Mouse (Mus musculus) central nervous system, embryonic 14 days (tissue): ENCODE results near the gene Tulp2. TPM values are rescaled to one million over a fixed set of nuclear protein-coding genes. Genes with fewer than 3 reads are reported as not detected.

Source experiments
- polyA plus RNA-seq: library from polyadenylated mRNA; depleted of rRNA; stranded (reverse); fragments of >200 nt; gene quantifications from 2 replicates; pipeline ENCODE4 v1.2.3, GENCODE M21; 2012; rRNA removed

The Tulp2 gene
- polyA plus RNA-seq = 0.12 and 0.45 TPM in 2 replicates

GRCm38 (mm10) chr7:45481374-45481927, at the start of gene Tulp2:
TSS of gene Tulp2 (plus strand) at chr7:45481877.

DNA sequence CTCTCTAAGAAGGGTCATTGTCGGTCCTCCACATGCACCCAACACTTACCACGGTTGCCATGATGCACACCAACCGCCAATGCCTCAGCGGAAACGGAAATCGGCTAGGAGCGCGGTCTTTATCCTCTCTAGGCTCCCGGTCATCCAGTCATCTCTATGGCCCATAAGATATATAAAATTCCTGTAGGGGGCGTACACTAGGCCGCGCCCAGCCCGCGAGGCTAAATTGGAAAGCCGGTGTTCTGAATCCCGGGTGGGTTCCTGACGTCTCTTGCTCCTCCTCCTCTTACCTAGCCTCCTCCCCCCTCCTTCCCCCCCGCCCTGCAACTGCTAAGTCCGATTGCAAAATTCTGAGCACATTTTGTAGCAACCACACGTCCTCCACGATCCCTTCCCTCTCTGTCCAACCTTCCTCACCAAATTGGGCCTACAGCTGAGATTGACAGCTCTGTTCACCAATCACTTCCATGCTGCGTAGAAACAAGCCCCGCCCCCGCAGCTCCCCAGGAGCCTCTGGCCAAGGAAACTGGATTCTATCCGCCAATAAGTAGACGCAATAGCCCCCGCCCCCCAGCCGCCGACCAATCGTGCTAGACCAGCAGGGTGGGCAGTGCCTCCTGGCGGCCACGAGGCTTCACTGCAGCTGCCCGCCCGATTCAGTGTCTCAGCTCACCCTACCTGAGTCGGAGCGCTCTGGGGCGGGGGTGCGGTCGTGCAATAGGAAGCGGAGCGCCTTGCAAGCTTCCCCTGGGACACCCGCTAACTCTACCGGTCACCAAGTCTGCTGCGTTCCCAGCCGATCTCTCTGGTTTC, 47.3 kb upstream of the Tulp2 start, which contains the start of gene Gys1:
TSS of gene Gys1 (plus strand) at position 642 of the 813 bp plus-strand sequence.

GRCm38 (mm10) chr7:45437521-45438276, 44.0 kb upstream of the Tulp2 start, which contains the start of gene Ruvbl2:
TSS of gene Ruvbl2 (minus strand) at chr7:45438096.

DNA sequence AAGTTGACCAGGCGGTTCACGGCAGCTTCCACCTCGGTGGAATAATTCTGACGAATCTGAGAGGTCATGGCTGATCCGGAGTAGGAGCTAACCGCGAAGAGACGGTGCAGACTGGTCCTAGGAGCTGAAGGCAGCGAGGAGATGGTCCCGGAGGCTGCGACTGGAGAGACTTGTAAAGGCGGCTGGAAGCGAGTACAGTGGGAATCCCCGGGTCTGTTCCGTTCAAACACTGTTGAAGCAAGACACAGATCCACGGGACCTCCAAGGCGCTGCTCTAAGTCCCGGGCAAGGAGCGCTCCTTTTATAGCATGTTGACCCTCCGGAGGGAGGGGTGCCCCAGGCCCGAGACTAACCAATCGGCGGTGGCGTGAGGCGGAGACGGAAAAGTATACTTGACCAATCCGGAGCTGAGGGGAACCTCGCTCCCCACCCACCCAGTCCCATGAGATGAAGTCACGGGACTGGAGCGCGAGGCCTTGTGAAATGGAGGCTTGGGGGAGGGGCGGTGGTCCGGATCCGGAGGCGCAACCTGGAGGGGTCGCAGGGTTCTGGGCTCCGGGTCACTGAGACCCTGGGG, 22.0 kb upstream of the Tulp2 start, which contains the start of gene Ftl1:
TSS of gene Ftl1 (minus strand) at position 321 of the 577 bp plus-strand sequence.

DNA sequence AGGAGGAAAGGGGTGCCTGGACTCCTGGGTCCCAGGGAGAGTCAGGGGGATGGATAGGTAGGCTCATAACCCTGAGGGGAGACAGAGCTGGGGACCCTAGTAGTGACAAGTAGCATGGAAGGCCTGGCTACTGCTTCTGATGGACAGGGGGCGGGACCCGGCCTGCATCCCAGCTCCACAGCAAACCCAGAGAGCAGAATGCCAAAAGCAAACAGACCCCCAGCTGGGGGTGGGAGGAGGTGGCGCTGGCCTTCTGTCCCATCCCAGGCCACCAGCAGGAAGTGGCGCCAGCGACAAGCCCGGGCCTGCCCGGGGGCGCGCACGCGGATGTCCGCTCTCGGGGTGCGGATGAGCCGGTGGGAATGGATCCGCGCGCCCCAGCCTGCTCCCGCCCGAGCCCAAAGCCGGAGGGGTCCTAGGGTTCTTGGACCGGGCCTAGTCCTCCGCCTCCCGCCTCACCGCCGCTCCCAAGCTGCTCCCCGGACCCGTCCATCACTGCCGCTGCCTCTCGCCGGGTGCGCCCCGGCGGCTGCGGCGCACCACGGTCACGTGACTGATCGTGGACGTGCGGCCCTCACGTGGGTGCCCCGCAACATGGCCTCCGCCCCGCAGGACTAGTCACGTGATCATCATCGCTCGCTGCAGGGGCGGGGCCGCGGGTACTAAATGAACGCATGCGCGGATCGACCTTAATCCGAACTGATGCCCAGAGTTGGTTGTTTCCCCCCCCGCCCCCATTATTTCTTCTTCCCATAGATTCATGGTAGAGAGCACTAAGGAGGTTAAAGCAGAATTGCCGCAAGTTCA, 15.2 kb upstream of the Tulp2 start, which contains the start of gene Bax:
TSS of gene Bax (minus strand) at position 616 of the 807 bp plus-strand sequence.

DNA sequence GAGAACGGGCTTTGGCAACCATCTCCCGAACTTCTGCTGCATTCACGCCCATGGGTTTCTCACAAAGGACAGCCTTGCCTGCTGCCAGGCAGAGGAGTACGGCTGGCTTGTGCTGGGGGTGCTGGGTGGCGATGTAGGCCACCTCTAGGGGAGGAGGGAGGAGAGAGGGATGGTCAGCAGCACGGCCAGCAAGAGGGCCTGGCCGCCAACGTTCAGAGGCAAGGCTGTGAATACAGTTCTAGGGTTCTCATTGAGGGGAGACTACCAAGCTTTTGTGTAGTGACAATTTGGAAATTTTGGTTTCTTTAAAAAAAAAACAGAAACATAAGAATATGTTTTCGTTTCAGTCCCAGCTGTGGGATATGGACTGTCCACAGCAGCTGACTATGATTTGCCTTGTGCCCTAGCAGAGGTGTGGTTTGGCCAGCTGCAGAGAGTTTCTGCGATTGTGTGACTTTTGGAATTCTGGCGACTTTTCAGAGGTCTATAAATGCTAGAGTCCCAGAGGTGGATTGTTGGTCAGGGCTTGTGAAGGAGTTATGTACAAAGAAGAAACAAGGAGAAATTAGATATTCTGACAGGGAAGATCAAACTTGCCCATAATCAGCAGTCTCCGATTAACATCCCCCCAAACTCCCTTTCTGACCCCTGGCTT, 5.2 kb downstream of the Tulp2 start, which contains the start of gene Gm45808:
TSS of gene Gm45808 (minus strand) at position 51 of the 655 bp plus-strand sequence.

GRCm38 (mm10) chr7:45488293-45489204, 6.9 kb downstream of the Tulp2 start, which contains the start of gene Dhdh:
TSS of gene Dhdh (minus strand) at chr7:45488805.

GRCm38 (mm10) chr7:45509912-45510787, 28.5 kb downstream of the Tulp2 start, which contains the start of gene Nucb1:
TSS of gene Nucb1 (minus strand) at chr7:45510406.

DNA sequence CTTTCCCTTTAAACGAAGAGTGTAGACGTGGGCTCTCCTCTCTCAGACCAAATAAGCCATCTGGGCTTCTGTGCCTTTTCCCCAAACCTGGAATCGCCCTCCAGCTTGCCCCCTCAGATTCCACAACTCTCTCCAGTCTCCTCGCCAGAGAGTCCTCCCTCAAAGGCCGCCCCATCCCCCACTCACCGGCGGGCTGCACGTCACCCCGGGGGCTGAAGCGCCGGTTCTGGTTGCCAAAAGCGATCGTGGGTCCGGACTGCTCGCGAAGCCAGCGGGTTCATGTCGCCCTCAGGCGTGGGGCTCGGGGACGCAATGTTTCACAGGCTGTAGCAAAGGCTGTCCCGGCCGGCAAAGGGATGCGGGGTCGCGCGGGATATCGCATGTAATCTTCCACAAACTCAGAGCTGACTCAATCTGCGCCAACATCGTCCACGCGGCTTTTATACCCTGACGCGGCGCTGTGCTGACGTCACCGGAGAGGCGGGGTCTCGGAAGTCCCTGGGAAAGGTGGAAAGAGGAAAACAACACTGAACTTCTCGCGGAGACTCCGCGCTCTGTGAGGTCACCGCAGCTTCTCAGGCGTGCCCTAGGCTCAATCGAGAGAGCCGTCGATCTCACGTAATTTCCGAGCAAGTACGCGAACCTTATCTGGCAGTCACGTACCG, 44.3 kb downstream of the Tulp2 start, which contains the start of the genes Ppp1r15a and Plekha4:
TSS of gene Ppp1r15a (minus strand) at position 460 of the 665 bp plus-strand sequence.
TSS of gene Plekha4 (plus strand) at position 522 of the 665 bp plus-strand sequence.

GRCm38 (mm10) chr7:45554744-45555143, 73.1 kb downstream of the Tulp2 start, which contains the start of gene Hsd17b14:
TSS of gene Hsd17b14 (plus strand) at chr7:45554893.

GRCm38 (mm10) chr7:45570103-45570741, 88.5 kb downstream of the Tulp2 start, which contains the start of gene Bcat2:
TSS of gene Bcat2 (plus strand) at chr7:45570153.

Other genes with a start within 250 kb of the Tulp2 start
- gene Cd37, start 242.8 kb upstream of the Tulp2 start, polyA plus RNA-seq = 1.6 and 1.8 TPM in 2 replicates
- gene Slc6a16, start 240.8 kb upstream of the Tulp2 start, polyA plus RNA-seq = 0.61 and 0.96 TPM in 2 replicates
- not detected in 2 replicates for gene Slc6a21, start 204.4 kb upstream of the Tulp2 start, polyA plus RNA-seq
- gene Trpm4, start 148.1 kb upstream of the Tulp2 start, polyA plus RNA-seq = 16.8 and 23.9 TPM in 2 replicates
- gene Hrc, start 146.6 kb upstream of the Tulp2 start, polyA plus RNA-seq = 1.1 and 3.8 TPM in 2 replicates
- 44.2 and 45.9 TPM in 2 replicates for gene Ppfia3, start 114.9 kb upstream of the Tulp2 start, polyA plus RNA-seq
- gene Lin7b, start 111.3 kb upstream of the Tulp2 start, polyA plus RNA-seq = 14.4 and 15.8 TPM in 2 replicates
- 864 and 911 TPM in 2 replicates for gene Snrnp70, start 86.1 kb upstream of the Tulp2 start, polyA plus RNA-seq
- not detected in 2 replicates for gene Kcna7, start 76.2 kb upstream of the Tulp2 start, polyA plus RNA-seq
- 0.10 and 0.91 TPM in 2 replicates for gene Ntf5, start 68.2 kb upstream of the Tulp2 start, polyA plus RNA-seq
- 1.1 and 1.3 TPM in 2 replicates for gene Lhb, start 61.1 kb upstream of the Tulp2 start, polyA plus RNA-seq
- 22.6 and 27.0 TPM in 2 replicates for gene Gys1, start 47.0 kb upstream of the Tulp2 start, polyA plus RNA-seq
- 139 and 159 TPM in 2 replicates for gene Ruvbl2, start 43.8 kb upstream of the Tulp2 start, polyA plus RNA-seq
- gene Ftl1, start 22.0 kb upstream of the Tulp2 start, polyA plus RNA-seq = 1,642 and 1,691 TPM in 2 replicates
- gene Bax, start 15.0 kb upstream of the Tulp2 start, polyA plus RNA-seq = 196 and 200 TPM in 2 replicates
- gene Gm45808, start 4.9 kb downstream of the Tulp2 start, polyA plus RNA-seq = 0.16 TPM in 1 of 2 replicates, not detected in the other
- 2.2 and 2.7 TPM in 2 replicates for gene Dhdh, start 6.9 kb downstream of the Tulp2 start, polyA plus RNA-seq
- gene Nucb1, start 28.5 kb downstream of the Tulp2 start, polyA plus RNA-seq = 104 and 148 TPM in 2 replicates
- gene Ppp1r15a, start 44.4 kb downstream of the Tulp2 start, polyA plus RNA-seq = 15.9 and 19.8 TPM in 2 replicates
- 3.1 and 9.6 TPM in 2 replicates for gene Plekha4, start 44.5 kb downstream of the Tulp2 start, polyA plus RNA-seq
- gene Hsd17b14, start 73.0 kb downstream of the Tulp2 start, polyA plus RNA-seq = 0.33 and 0.73 TPM in 2 replicates
- gene Bcat2, start 88.3 kb downstream of the Tulp2 start, polyA plus RNA-seq = 31.0 and 38.8 TPM in 2 replicates
- 0.23 TPM in 1 of 2 replicates, not detected in the other for gene Fgf21, start 133.6 kb downstream of the Tulp2 start, polyA plus RNA-seq
- 0.02 and 0.43 TPM in 2 replicates for gene Fut1, start 135.4 kb downstream of the Tulp2 start, polyA plus RNA-seq
- 0.14 and 0.28 TPM in 2 replicates for gene Izumo1, start 139.9 kb downstream of the Tulp2 start, polyA plus RNA-seq
- gene Rasip1, start 145.6 kb downstream of the Tulp2 start, polyA plus RNA-seq = 12.3 and 14.3 TPM in 2 replicates
- gene Mamstr, start 158.1 kb downstream of the Tulp2 start, polyA plus RNA-seq = 3.5 and 7.4 TPM in 2 replicates
- gene Fut2, start 184.5 kb downstream of the Tulp2 start, polyA plus RNA-seq = 0.06 and 0.24 TPM in 2 replicates
- 2.0 and 3.1 TPM in 2 replicates for gene Ntn5, start 202.1 kb downstream of the Tulp2 start, polyA plus RNA-seq
- 0.95 and 2.1 TPM in 2 replicates for gene Sec1, start 212.5 kb downstream of the Tulp2 start, polyA plus RNA-seq
- gene Car11, start 218.0 kb downstream of the Tulp2 start, polyA plus RNA-seq = 92.3 and 104 TPM in 2 replicates
- gene Dbp, start 223.2 kb downstream of the Tulp2 start, polyA plus RNA-seq = 9.3 and 11.5 TPM in 2 replicates
- gene Rpl18, start 233.6 kb downstream of the Tulp2 start, polyA plus RNA-seq = 985 and 996 TPM in 2 replicates
- gene Sphk2, start 236.1 kb downstream of the Tulp2 start, polyA plus RNA-seq = 29.4 and 30.0 TPM in 2 replicates
- 0.60 and 0.77 TPM in 2 replicates for gene Fam83e, start 239.3 kb downstream of the Tulp2 start, polyA plus RNA-seq
- not detected in 2 replicates for gene Spaca4, start 243.9 kb downstream of the Tulp2 start, polyA plus RNA-seq